Mouse (Mus musculus) C2C12 (cell line): ENCODE data around the gene Rec114. TPM values are rescaled to one million over a fixed set of nuclear protein-coding genes. Genes with fewer than 3 reads are reported as not detected.

Experiments
- H3K27me3 ChIP-seq: one replicate; pipeline ENCODE4 v1.6.1; 2011; ENCODE audit not compliant: control insufficient read depth, insufficient read depth, insufficient read length
- H3K36me3 ChIP-seq: one replicate; pipeline ENCODE4 v1.6.1; 2011; ENCODE audit not compliant: control insufficient read depth, insufficient read depth
- H3K4me3 ChIP-seq: one replicate; pipeline ENCODE4 v1.5.1; 2011; ENCODE audit warnings: mild to moderate bottlenecking, control low read depth; ENCODE audit not compliant: poor library complexity, insufficient read depth, severe bottlenecking
- H3K79me2 ChIP-seq: one replicate; pipeline ENCODE4 v1.6.1; 2011; ENCODE audit not compliant: control insufficient read depth, insufficient read depth
- H3K79me3 ChIP-seq: one replicate; pipeline ENCODE4 v1.6.1; 2011; ENCODE audit warnings: low read depth, control low read depth
- H3ac ChIP-seq: one replicate; pipeline ENCODE3; 2011; ENCODE audit warnings: low read depth; ENCODE audit not compliant: control insufficient read depth, insufficient read length
- CEBPB ChIP-seq: IDR thresholded peaks from one replicate; pipeline ENCODE4 v1.6.1; 2011; ENCODE audit warnings: low read depth, mild to moderate bottlenecking, control low read depth, moderate library complexity
- CTCF ChIP-seq: IDR thresholded peaks from one replicate; pipeline ENCODE4 v1.5.1; 2011; ENCODE audit not compliant: control insufficient read depth, insufficient read depth, insufficient read length
- FOSL1 ChIP-seq: IDR thresholded peaks from one replicate; pipeline ENCODE4 v1.8.0; 2011; ENCODE audit warnings: mild to moderate bottlenecking, low read length; ENCODE audit not compliant: poor library complexity, insufficient read depth, severe bottlenecking
- MAX ChIP-seq: IDR thresholded peaks from one replicate; pipeline ENCODE4 v1.6.1; 2011; ENCODE audit warnings: mild to moderate bottlenecking, control low read depth
- MYOD1 ChIP-seq: IDR thresholded peaks from one replicate; pipeline ENCODE4 v1.6.1; 2011; ENCODE audit warnings: low read depth; ENCODE audit not compliant: control insufficient read depth, insufficient read length
- MYOG ChIP-seq: IDR thresholded peaks from one replicate; pipeline ENCODE4 v1.6.1; 2011; ENCODE audit not compliant: control insufficient read depth, insufficient read length; ENCODE audit errors: extremely low read depth
- USF1 ChIP-seq: IDR thresholded peaks from one replicate; pipeline ENCODE4 v1.6.1; 2011; ENCODE audit warnings: low read depth, mild to moderate bottlenecking, control low read depth, moderate library complexity
- polyA plus RNA-seq: library from polyadenylated mRNA; unstranded; fragments of >200 nt; fragmentation: generic; extraction: Trizol; gene quantifications from one replicate; pipeline ENCODE4 v1.2.1, GENCODE M21; 2012; ENCODE audit warnings: missing spikeins

Gene Rec114
- polyA plus RNA-seq, 1 experiment = 1.1 TPM

- H3K4me3 ChIP-seq = no peak overlapping the region
Observed at GRCm38 (mm10) chr9:58681411-58681810, 62.4 kb downstream of the Rec114 start.

DNA sequence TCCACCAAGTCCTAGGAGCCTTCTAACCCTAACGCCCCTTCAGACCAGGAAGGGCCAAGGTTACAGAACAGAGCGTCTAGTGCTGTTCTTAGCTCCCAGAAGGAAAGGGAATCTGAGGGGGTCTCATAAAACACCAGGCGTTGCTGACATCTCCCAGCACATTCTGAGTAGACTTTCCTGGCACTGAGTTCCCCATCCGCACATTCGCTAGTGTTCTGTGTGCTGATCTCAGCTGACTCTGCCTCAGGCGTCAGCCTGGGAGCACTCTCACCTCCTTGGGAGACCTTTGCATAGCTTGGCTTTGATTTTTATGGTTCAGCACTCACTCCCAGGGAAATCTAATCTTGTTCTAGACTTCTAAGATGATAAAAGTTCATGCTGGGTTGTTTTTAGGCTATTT is 68.4 kb downstream of the Rec114 start:
- Histone ChIP-seq H3K27me3 (no peaks in the 10 kb centered on the region), H3ac (no peak overlapping the region), H3K79me2 (no peaks in the 10 kb centered on the region), H3K36me3 (no peaks in the 10 kb centered on the region), H3K4me3 (no peak overlapping the region), H3K79me3 (no peaks in the 10 kb centered on the region)
- TF ChIP-seq MYOG (no peak), USF1 (no peak), FOSL1 (no peak), MAX (no peak), MYOD1 (no peak), CTCF (no peak), CEBPB (no peak)

More at GRCm38 (mm10) chr9:58681411-58681810, 62.4 kb downstream of the Rec114 start:
- Histone ChIP-seq H3K79me3 (no peaks in the 10 kb centered on the region), H3K27me3 (no peaks in the 10 kb centered on the region), H3ac (no peak overlapping the region), H3K36me3 (no peaks in the 10 kb centered on the region), H3K79me2 (no peaks in the 10 kb centered on the region)
- no peak for TF ChIP-seq FOSL1
- no peak for TF ChIP-seq MYOG
- no peak for TF ChIP-seq MAX

- no peak for TF ChIP-seq MYOG
- no peak for TF ChIP-seq USF1
- TF ChIP-seq CEBPB = no peak
- no peak for TF ChIP-seq FOSL1
- no peak for TF ChIP-seq CTCF
- TF ChIP-seq MAX = no peak
- no peak for TF ChIP-seq MYOD1
- H3K36me3 ChIP-seq = no peaks in the 10 kb centered on the region
- H3ac ChIP-seq = no peak overlapping the region
- H3K79me3 ChIP-seq = no peaks in the 10 kb centered on the region
- H3K79me2 ChIP-seq = no peaks in the 10 kb centered on the region
- H3K4me3 ChIP-seq = no peak overlapping the region
- H3K27me3 ChIP-seq = no peaks in the 10 kb centered on the region
Observed at GRCm38 (mm10) chr9:58674736-58675135, 69.0 kb downstream of the Rec114 start.

DNA sequence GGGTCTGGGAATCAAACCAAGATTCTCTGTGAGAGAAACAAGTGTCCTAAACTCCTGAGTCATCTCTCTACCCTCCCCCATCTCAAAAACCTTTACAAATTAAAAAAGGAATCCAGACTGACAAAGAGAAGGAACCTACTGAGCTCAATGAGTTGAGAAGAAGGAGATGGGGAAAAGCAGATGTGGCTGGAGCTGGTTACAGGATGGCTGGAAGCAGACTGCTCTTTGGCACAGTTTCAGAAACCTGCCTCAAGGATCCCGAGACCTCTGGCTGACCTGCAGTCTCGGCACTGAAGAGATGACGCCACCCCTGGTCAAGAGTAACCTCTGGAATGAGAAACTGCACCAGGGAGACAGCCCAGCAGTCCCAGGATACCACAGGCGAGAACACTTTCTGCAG is 71.3 kb downstream of the Rec114 start:
- Histone ChIP-seq H3ac (no peak overlapping the region), H3K79me3 (no peaks in the 10 kb centered on the region), H3K79me2 (no peaks in the 10 kb centered on the region), H3K36me3 (no peaks in the 10 kb centered on the region), H3K4me3 (no peak overlapping the region), H3K27me3 (no peaks in the 10 kb centered on the region)
- TF ChIP-seq MYOG (no peak), CEBPB (no peak), FOSL1 (no peak), USF1 (no peak), MAX (no peak), MYOD1 (no peak), CTCF (no peak)

- no peaks in the 10 kb centered on the region for H3K79me2 ChIP-seq
- no peak for TF ChIP-seq MYOG
- no peak for TF ChIP-seq MYOD1
- TF ChIP-seq FOSL1 = no peak
- no peak for TF ChIP-seq USF1
- TF ChIP-seq MAX = no peak
- no peak for TF ChIP-seq CEBPB
- no peak for TF ChIP-seq CTCF
- no peak overlapping the region for H3ac ChIP-seq
- H3K4me3 ChIP-seq = no peak overlapping the region
- H3K36me3 ChIP-seq = peaks cover 13% of the 10 kb centered on the region
- no peaks in the 10 kb centered on the region for H3K79me3 ChIP-seq
- H3K27me3 ChIP-seq = no peaks in the 10 kb centered on the region
Observed at GRCm38 (mm10) chr9:58669819-58670218, 73.9 kb downstream of the Rec114 start.

- no peaks in the 10 kb centered on the region for H3K27me3 ChIP-seq
- no peak overlapping the region for H3ac ChIP-seq
- no peak overlapping the region for H3K4me3 ChIP-seq
- TF ChIP-seq USF1 (no peak), FOSL1 (no peak), CEBPB (no peak), MYOD1 (no peak), MAX (no peak), MYOG (no peak)
- H3K36me3 ChIP-seq = peaks cover 18% of the 10 kb centered on the region
- no peaks in the 10 kb centered on the region for H3K79me2 ChIP-seq
- H3K79me3 ChIP-seq = no peaks in the 10 kb centered on the region
Observed at GRCm38 (mm10) chr9:58669071-58669470, 74.7 kb downstream of the Rec114 start.
